Mouse (Mus musculus): ENCODE data around the gene Trmt1.

Gene Trmt1

GRCm38 (mm10) chr8:84689091-84689915 is 3.2 kb downstream of the Trmt1 start:
- DNase-seq (ENCODE audit: low spot score in 2 of 2) = peak; percentile 89 to 92

- DNase-seq (ENCODE audit: low spot score in 2 of 2) = no peak
These were observed 7.2 kb downstream of the Trmt1 start for GRCm38 (mm10) chr8:84693332-84693731.

GRCm38 (mm10) chr8:84695140-84695539 is 9.0 kb downstream of the Trmt1 start:
- no peak for DNase-seq (ENCODE audit: low spot score in 2 of 2)

GRCm38 (mm10) chr8:84697166-84698130 is 11.3 kb downstream of the Trmt1 start:
- DNase-seq (ENCODE audit: low spot score in 2 of 2) = peak; percentile 77 to 84

- DNase-seq (ENCODE audit: low spot score in 2 of 2) = no peak
These were observed 12.2 kb downstream of the Trmt1 start for GRCm38 (mm10) chr8:84698288-84698687.

GRCm38 (mm10) chr8:84698929-84699401 is 12.9 kb downstream of the Trmt1 start:
- DNase-seq (ENCODE audit: low spot score in 2 of 2) = peak in 1 of 2 experiments; percentile 76

- peak; percentile 75 to 84 for DNase-seq (ENCODE audit: low spot score in 2 of 2)
These were observed 13.8 kb downstream of the Trmt1 start for GRCm38 (mm10) chr8:84699861-84700322.

GRCm38 (mm10) chr8:84700526-84700925 is 14.4 kb downstream of the Trmt1 start:
- peak in 1 of 2 experiments; percentile 70 for DNase-seq (ENCODE audit: low spot score in 2 of 2)

- peak; percentile 95 to 96 for DNase-seq (ENCODE audit: low spot score in 2 of 2)
These were observed 15.1 kb downstream of the Trmt1 start, which contains the start of gene Lyl1 for GRCm38 (mm10) chr8:84700941-84701911. Gene Lyl1 (plus strand): TSS chr8:84701457.

- peak; percentile 54 to 80 for DNase-seq (ENCODE audit: low spot score in 2 of 2)
These were observed 16.5 kb downstream of the Trmt1 start for GRCm38 (mm10) chr8:84702561-84702960.

- peak in 1 of 2 experiments; percentile 35 for DNase-seq (ENCODE audit: low spot score in 2 of 2)
These were observed 16.9 kb downstream of the Trmt1 start for GRCm38 (mm10) chr8:84702963-84703465.

- peak; percentile 54 to 83 for DNase-seq (ENCODE audit: low spot score in 2 of 2)
These were observed 17.6 kb downstream of the Trmt1 start for GRCm38 (mm10) chr8:84703466-84704249.

GRCm38 (mm10) chr8:84704356-84704755 is 18.2 kb downstream of the Trmt1 start:
- peak; percentile 86 to 96 for DNase-seq (ENCODE audit: low spot score in 2 of 2)

GRCm38 (mm10) chr8:84704867-84705831 is 19.0 kb downstream of the Trmt1 start:
- DNase-seq (ENCODE audit: low spot score in 2 of 2) = peak; percentile 79 to 90

GRCm38 (mm10) chr8:84705960-84706359 is 19.9 kb downstream of the Trmt1 start:
- DNase-seq (ENCODE audit: low spot score in 2 of 2) = no peak

GRCm38 (mm10) chr8:84706610-84707266 is 20.6 kb downstream of the Trmt1 start:
- DNase-seq (ENCODE audit: low spot score in 2 of 2) = peak; percentile 56 to 80

GRCm38 (mm10) chr8:84707267-84707883 is 21.3 kb downstream of the Trmt1 start:
- DNase-seq (ENCODE audit: low spot score in 2 of 2) = peak; percentile 84 to 90

Data from spleen, postnatal 4 days (tissue).